Mouse (Mus musculus) kidney, adult 2 months (tissue): ENCODE results near the gene Ncoa1. TPM values are rescaled to one million over a fixed set of nuclear protein-coding genes. Genes with fewer than 3 reads are reported as not detected.

Experiments used
- DNase-seq: peaks from one replicate; pipeline ENCODE4 v3.0.0; 2021
- H3K27ac ChIP-seq: fragments of 200-500 bp; 2 replicates; pipeline ENCODE4 v1.5.1; 2012; ENCODE audit warnings: low read depth, low read length, control low read depth, inconsistent platforms; ENCODE audit not compliant: insufficient read depth
- H3K27me3 ChIP-seq: fragments of 200-500 bp; replicated peaks from 2 replicates; pipeline ENCODE4 v1.6.1; 2012; ENCODE audit warnings: mild to moderate bottlenecking, moderate library complexity, low read length, inconsistent platforms; ENCODE audit not compliant: control insufficient read depth, insufficient read depth
- H3K36me3 ChIP-seq: fragments of 200-500 bp; 2 replicates; pipeline ENCODE4 v1.6.1; 2012; ENCODE audit warnings: mild to moderate bottlenecking, moderate library complexity, low read length, inconsistent platforms; ENCODE audit not compliant: control insufficient read depth, insufficient read depth
- H3K4me1 ChIP-seq: fragments of 200-500 bp; 2 replicates; pipeline ENCODE4 v1.6.1; 2011; ENCODE audit warnings: low read length; ENCODE audit not compliant: control insufficient read depth, insufficient read depth
- H3K4me3 ChIP-seq: fragments of 200-500 bp; 2 replicates; pipeline ENCODE4 v1.5.1; 2011; ENCODE audit warnings: mild to moderate bottlenecking, low read depth, low read length, control low read depth; ENCODE audit not compliant: insufficient read depth
- CTCF ChIP-seq: fragments of 200-500 bp; conservative IDR thresholded peaks from 2 replicates; pipeline ENCODE4 v1.5.1; 2011; ENCODE audit warnings: low read depth, mild to moderate bottlenecking, control low read depth, low read length, moderate library complexity, mixed read lengths; ENCODE audit not compliant: insufficient read depth, insufficient read length
- POLR2A ChIP-seq: fragments of 200-500 bp; IDR thresholded peaks from one replicate; pipeline ENCODE4 v1.6.1; 2011; ENCODE audit warnings: low read depth, low read length, control low read depth
- WGBS: fragments of 180-500 bp; shearing (Covaris S2); methylation state at CpG from one replicate; pipeline ENCODE4 v1.1.7; 2018; 5-methylcytosine and 5-hydroxymethylcytosine counted together
- polyA plus RNA-seq: library from polyadenylated mRNA; depleted of rRNA; stranded (reverse); fragments of >200 nt; gene quantifications from 2 replicates; pipeline ENCODE4 v1.2.3, GENCODE M21; 2012

Ncoa1 gene
- polyA plus RNA-seq, 1 experiment, result 20.1 TPM

DNA sequence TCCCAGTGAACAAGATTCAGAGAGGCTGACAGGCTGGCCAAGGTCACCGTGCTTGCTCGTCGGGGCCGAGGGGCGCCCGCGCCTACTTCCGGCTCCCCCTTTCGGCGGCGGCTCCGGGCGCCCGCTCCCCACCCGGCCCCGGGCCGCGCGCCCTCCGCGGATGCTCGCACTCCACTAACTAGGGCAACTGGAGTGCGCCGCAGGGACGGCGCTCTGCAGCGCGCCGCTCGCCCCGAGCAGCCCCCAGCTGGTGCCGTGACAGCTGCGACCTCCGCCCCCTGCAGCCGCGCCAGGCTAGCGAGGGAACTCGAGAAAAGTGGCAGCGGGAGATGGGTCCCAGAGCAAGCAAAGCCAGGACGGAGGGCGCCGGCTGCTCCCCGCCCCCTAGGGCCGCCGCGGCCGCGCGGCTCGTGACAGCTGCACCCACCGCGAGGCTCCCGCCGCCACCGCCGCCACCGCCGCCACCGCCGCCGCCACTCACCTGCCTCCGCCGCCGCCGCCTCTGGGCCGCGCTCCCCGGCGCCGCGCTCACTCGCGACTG, 621 bp downstream of the Ncoa1 start:
- WGBS, result 7% methylated on average over 72 of the region's 73 CpGs
- peak overlapping the region; percentile 92 for H3K27ac ChIP-seq
- peaks cover 6% of the 10 kb centered on the region; the same call in 1 of the 2 replicates for H3K4me1 ChIP-seq
- H3K4me3 ChIP-seq, result peak overlapping the region; percentile 91
- no peaks in the 10 kb centered on the region for H3K36me3 ChIP-seq
- TF ChIP-seq CTCF (no peak), POLR2A (no peak)
- no peaks in the 10 kb centered on the region for H3K27me3 ChIP-seq
- DNase-seq, result peak; percentile 52

DNA sequence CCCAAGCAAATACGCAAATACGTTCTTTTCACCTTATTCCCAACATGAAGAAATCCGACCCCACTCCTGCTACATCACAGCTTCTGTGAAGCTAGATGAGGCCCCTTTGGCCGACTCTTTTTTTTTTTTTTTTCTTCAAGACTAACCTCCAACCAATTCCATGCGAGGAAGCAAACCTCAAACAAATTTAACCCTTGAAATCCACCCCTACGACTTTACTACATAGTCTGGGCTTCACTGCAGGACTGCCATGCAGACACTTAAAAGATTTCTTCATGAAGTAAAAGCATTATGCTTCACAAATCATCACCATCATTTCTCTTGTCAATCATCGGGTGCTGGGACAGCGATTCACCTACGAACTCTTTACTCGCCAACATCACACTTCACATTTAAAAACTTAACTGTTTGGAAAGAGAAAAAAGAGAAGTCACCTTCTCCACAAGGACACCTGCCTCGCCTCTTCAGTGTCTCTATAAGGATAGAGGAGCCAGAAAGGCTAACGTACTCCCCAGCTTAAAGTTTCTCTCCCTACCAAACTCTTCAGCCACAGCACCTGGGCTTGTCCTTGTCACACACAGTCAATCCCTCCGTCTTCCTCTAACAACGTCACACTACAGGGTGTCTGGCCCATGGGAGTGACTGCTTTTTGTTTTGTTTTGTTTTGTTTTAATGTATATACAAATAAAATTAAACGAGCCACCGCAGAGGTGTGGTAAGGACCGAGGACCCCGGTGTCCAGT, 1.6 kb downstream of the Ncoa1 start:
- 22% methylated on average over 18 of the region's 18 CpGs for WGBS
- Histone ChIP-seq H3K27me3 (no peaks in the 10 kb centered on the region), H3K4me3 (peak overlapping the region; percentile 91), H3K27ac (no peak overlapping the region), H3K4me1 (peaks cover 6% of the 10 kb centered on the region; the same call in 1 of the 2 replicates), H3K36me3 (no peaks in the 10 kb centered on the region)
- no peak for TF ChIP-seq POLR2A
- TF ChIP-seq CTCF, result no peak
- no peak for DNase-seq

- H3K4me1 ChIP-seq, result no peaks in the 10 kb centered on the region
- H3K4me3 ChIP-seq, result no peak overlapping the region
- peak; percentile 55 for DNase-seq
- no peak overlapping the region for H3K27ac ChIP-seq
- no peak for TF ChIP-seq POLR2A
- no peaks in the 10 kb centered on the region for H3K27me3 ChIP-seq
- WGBS, result 30% methylated on average over 2 of the region's 2 CpGs
- no peaks in the 10 kb centered on the region for H3K36me3 ChIP-seq
Measured at GRCm38 (mm10) chr12:4469115-4469514, 7.9 kb downstream of the Ncoa1 start.

GRCm38 (mm10) chr12:4463701-4464100, 13.3 kb downstream of the Ncoa1 start:
- Histone ChIP-seq H3K4me3 (no peak overlapping the region), H3K27ac (no peak overlapping the region), H3K36me3 (no peaks in the 10 kb centered on the region), H3K4me1 (no peaks in the 10 kb centered on the region), H3K27me3 (no peaks in the 10 kb centered on the region)
- WGBS, result 98% methylated on average over 2 of the region's 2 CpGs
- TF ChIP-seq CTCF, result no peak
- TF ChIP-seq POLR2A, result no peak
- DNase-seq, result no peak

DNA sequence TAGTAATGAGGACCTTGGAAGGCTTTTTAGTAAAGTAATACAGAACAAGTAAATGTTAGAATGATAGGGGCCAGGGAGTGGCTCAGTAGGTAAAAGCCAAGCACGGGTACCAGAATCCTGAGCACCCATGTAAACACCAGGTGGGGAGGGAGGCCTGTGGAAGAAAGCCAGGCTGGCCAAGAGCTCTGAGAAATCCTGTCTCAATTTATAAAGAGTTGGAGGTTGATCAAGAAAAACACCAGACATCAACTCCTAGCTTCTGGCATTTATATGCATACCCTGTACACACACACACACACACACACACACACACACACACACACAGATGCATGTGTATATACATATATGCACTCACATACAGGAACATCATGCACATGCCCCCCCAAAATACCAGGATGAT, 14.6 kb downstream of the Ncoa1 start:
- TF ChIP-seq POLR2A, result no peak
- TF ChIP-seq CTCF, result no peak
- Histone ChIP-seq H3K27ac (no peak overlapping the region), H3K27me3 (no peaks in the 10 kb centered on the region), H3K4me1 (no peaks in the 10 kb centered on the region; the same call in 1 of the 2 replicates), H3K36me3 (no peaks in the 10 kb centered on the region), H3K4me3 (no peak overlapping the region)
- no peak for DNase-seq
- WGBS, result 42% methylated on average over 1 of the region's 1 CpGs

DNA sequence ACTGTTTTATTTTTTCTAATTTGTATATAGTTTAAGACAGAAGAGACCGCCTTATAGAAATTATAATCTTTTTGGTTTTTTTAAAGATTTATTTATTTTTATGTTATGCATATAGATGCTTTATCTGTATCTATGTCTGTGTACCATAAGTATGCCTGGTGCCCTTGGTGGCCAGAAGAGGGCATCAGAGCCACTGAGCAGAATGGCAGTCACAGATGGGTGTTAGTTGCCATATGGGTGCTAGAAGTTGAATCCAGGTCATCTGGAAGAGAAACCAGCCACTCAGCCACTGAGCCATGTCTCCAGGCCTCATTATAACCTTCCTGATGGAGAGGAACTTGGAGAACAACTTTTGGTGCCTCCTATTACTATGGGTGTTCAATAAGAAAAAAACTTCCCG, 16.0 kb downstream of the Ncoa1 start:
- Histone ChIP-seq H3K36me3 (no peaks in the 10 kb centered on the region), H3K27me3 (no peaks in the 10 kb centered on the region), H3K4me1 (no peaks in the 10 kb centered on the region; the same call in none of the 2 replicates), H3K27ac (no peak overlapping the region), H3K4me3 (no peak overlapping the region)
- TF ChIP-seq POLR2A, result no peak
- TF ChIP-seq CTCF, result peak; percentile 52
- no peak for DNase-seq
- WGBS, result 85% methylated on average over 2 of the region's 2 CpGs

GRCm38 (mm10) chr12:4454956-4455565, 21.9 kb downstream of the Ncoa1 start:
- H3K27ac ChIP-seq, result no peak overlapping the region
- H3K36me3 ChIP-seq, result no peaks in the 10 kb centered on the region

More at GRCm38 (mm10) chr12:4454956-4455565, 21.9 kb downstream of the Ncoa1 start:
- H3K27me3 ChIP-seq, result no peaks in the 10 kb centered on the region
- DNase-seq, result peak; percentile 18
- 46% methylated on average over 10 of the region's 10 CpGs for WGBS
- no peak overlapping the region for H3K4me3 ChIP-seq
- TF ChIP-seq POLR2A (no peak), CTCF (no peak)
- H3K4me1 ChIP-seq, result peaks cover 9% of the 10 kb centered on the region
